Mouse (Mus musculus) ovary, postnatal 14 days (tissue): ENCODE measurements around the gene Olfr1066.
A peak's percentile ranks its signal among the peaks of the same experiment; 100 is the strongest.
"Not testable (repeated sequence)": the region's sequence is repeated elsewhere in the genome, so short reads cannot be mapped to it uniquely, and the experiment has no call there.

Source experiments
- DNase-seq: peaks from one replicate; pipeline ENCODE4 v3.0.0; 2022; ENCODE audit warnings: low spot score

Gene Olfr1066

GRCm38 (mm10) chr2:86456169-86456568 is at the start of gene Olfr1066:
Gene Olfr1066, minus strand, starts transcription at chr2:86456269.
- no peak for DNase-seq

GRCm38 (mm10) chr2:86487286-86487685 is 31.2 kb upstream of the Olfr1066 start, which contains the start of gene Olfr228:
Gene Olfr228, minus strand, starts transcription at chr2:86487386.
- no peak for DNase-seq

- peak; percentile 37 for DNase-seq
Measured at GRCm38 (mm10) chr2:86464442-86465109, 8.5 kb upstream of the Olfr1066 start.

- DNase-seq = no peak
Measured at GRCm38 (mm10) chr2:86460434-86460833, 4.4 kb upstream of the Olfr1066 start.

- not testable (repeated sequence) for DNase-seq
Measured at GRCm38 (mm10) chr2:86450491-86450890, 5.6 kb downstream of the Olfr1066 start, which contains the start of gene Olfr1065. Gene Olfr1065, minus strand, starts transcription at chr2:86450591.

- not testable (repeated sequence) for DNase-seq
Measured at GRCm38 (mm10) chr2:86442101-86442500, 14.0 kb downstream of the Olfr1066 start.

- DNase-seq = not testable (repeated sequence)
Measured at GRCm38 (mm10) chr2:86428511-86428910, 27.6 kb downstream of the Olfr1066 start.

- not testable (repeated sequence) for DNase-seq
Measured at GRCm38 (mm10) chr2:86426649-86427048, 29.4 kb downstream of the Olfr1066 start, which contains the start of gene Olfr1062. Gene Olfr1062, minus strand, starts transcription at chr2:86426749.

GRCm38 (mm10) chr2:86413950-86414349 is 42.1 kb downstream of the Olfr1066 start, which contains the start of gene Olfr1061:
Gene Olfr1061, minus strand, starts transcription at chr2:86414050.
- no peak for DNase-seq
